Mouse (Mus musculus): ENCODE measurements around the gene Gpa33. TPM values are rescaled to one million over a fixed set of nuclear protein-coding genes. Genes with fewer than 3 reads are reported as not detected.

The Gpa33 gene
- 0.29 TPM for polyA plus RNA-seq (2012; fragmentation: generic; extraction: Trizol)

- no peaks in the 10 kb centered on the region for H3K27me3 ChIP-seq (ENCODE audit: control insufficient read depth, insufficient read depth, insufficient read length)
- TF ChIP-seq POLR2AphosphoS2 (IDR thresholded peaks at IDR 0.05; ENCODE audit: insufficient read length, low read depth) (no peak), MYOD1 (IDR thresholded peaks at IDR 0.05; ENCODE audit: control insufficient read depth in 1 of 3, insufficient read length in 2 of 3, low read depth in 2 of 3) (peak in 1 of 3 experiments; percentile 12)
- no peak within 1 kb of the TSS for H3K4me2 ChIP-seq (ENCODE audit: low read depth)
- no peaks in the 10 kb centered on the region for H3K36me3 ChIP-seq (ENCODE audit: control insufficient read depth, insufficient read depth)
- no peak within 1 kb of the TSS for H3ac ChIP-seq (ENCODE audit: control insufficient read depth, insufficient read length)
- H3K79me2 ChIP-seq (ENCODE audit: control insufficient read depth, insufficient read depth), result peaks cover 19% of the 10 kb centered on the region
- H3K4me3 ChIP-seq, result no peak within 1 kb of the TSS
Measured at GRCm38 (mm10) chr1:166130224-166130860, at the start of gene Gpa33. Gpa33 (plus strand) TSS chr1:166130238.

- H3K27me3 ChIP-seq (ENCODE audit: control insufficient read depth, insufficient read depth, insufficient read length), result no peaks in the 10 kb centered on the region
- no peak overlapping the region for H3K4me3 ChIP-seq
Measured at GRCm38 (mm10) chr1:166088446-166089170, 41.4 kb upstream of the Gpa33 start.

GRCm38 (mm10) chr1:166089337-166089736, 40.7 kb upstream of the Gpa33 start:
- H3K27me3 ChIP-seq (ENCODE audit: control insufficient read depth, insufficient read depth, insufficient read length), result no peaks in the 10 kb centered on the region

More at GRCm38 (mm10) chr1:166088446-166089170, 41.4 kb upstream of the Gpa33 start:
- no peak for TF ChIP-seq POLR2AphosphoS2 (IDR thresholded peaks at IDR 0.05; ENCODE audit: insufficient read length, low read depth)
- TF ChIP-seq E2F4 (IDR thresholded peaks at IDR 0.05; ENCODE audit: insufficient read depth), result no peak
- no peak for TF ChIP-seq USF1 (IDR thresholded peaks at IDR 0.05; ENCODE audit: low read depth)
- TF ChIP-seq CEBPB (IDR thresholded peaks at IDR 0.05; ENCODE audit: insufficient read depth, poor library complexity, severe bottlenecking), result no peak
- TF ChIP-seq MAX (IDR thresholded peaks at IDR 0.05; ENCODE audit: low read depth), result no peak
- no peak for TF ChIP-seq TCF3 (IDR thresholded peaks at IDR 0.05; ENCODE audit: insufficient read length, low read depth)
- no peak for TF ChIP-seq MYOG (IDR thresholded peaks at IDR 0.05; ENCODE audit: control insufficient read depth in 1 of 3, insufficient read depth in 1 of 3, insufficient read length in 2 of 3, low read depth in 2 of 3)
- no peak for TF ChIP-seq TCF12 (IDR thresholded peaks at IDR 0.05; ENCODE audit: insufficient read depth, poor library complexity, severe bottlenecking)
- TF ChIP-seq POLR2A (IDR thresholded peaks at IDR 0.05; ENCODE audit: insufficient read length, low read depth), result no peak
- TF ChIP-seq REST (IDR thresholded peaks at IDR 0.05; ENCODE audit: insufficient read depth, insufficient read length), result no peak
- no peak for TF ChIP-seq MYOD1 (IDR thresholded peaks at IDR 0.05; ENCODE audit: control insufficient read depth in 1 of 3, insufficient read length in 2 of 3, low read depth in 2 of 3)
- TF ChIP-seq SRF (IDR thresholded peaks at IDR 0.05; ENCODE audit: control insufficient read depth, insufficient read length, low read depth), result no peak
- no peaks in the 10 kb centered on the region for H3K79me2 ChIP-seq (ENCODE audit: control insufficient read depth, insufficient read depth)
- no peak overlapping the region for H3ac ChIP-seq (ENCODE audit: control insufficient read depth, insufficient read length)
- no peaks in the 10 kb centered on the region for H3K36me3 ChIP-seq (ENCODE audit: control insufficient read depth, insufficient read depth)
- no peak overlapping the region for H3K4me2 ChIP-seq (ENCODE audit: low read depth)

GRCm38 (mm10) chr1:166089739-166090138, 40.3 kb upstream of the Gpa33 start:
- no peak for TF ChIP-seq POLR2AphosphoS2 (IDR thresholded peaks at IDR 0.05; ENCODE audit: insufficient read length, low read depth)
- no peak for TF ChIP-seq E2F4 (IDR thresholded peaks at IDR 0.05; ENCODE audit: insufficient read depth)
- no peak for TF ChIP-seq CEBPB (IDR thresholded peaks at IDR 0.05; ENCODE audit: insufficient read depth, poor library complexity, severe bottlenecking)
- no peak for TF ChIP-seq USF1 (IDR thresholded peaks at IDR 0.05; ENCODE audit: low read depth)
- peak; percentile 11 for TF ChIP-seq TCF12 (IDR thresholded peaks at IDR 0.05; ENCODE audit: insufficient read depth, poor library complexity, severe bottlenecking)
- TF ChIP-seq MYOD1 (IDR thresholded peaks at IDR 0.05; ENCODE audit: control insufficient read depth in 1 of 3, insufficient read length in 2 of 3, low read depth in 2 of 3), result peak; percentile 63 to 93 (median 90)
- no peak for TF ChIP-seq SRF (IDR thresholded peaks at IDR 0.05; ENCODE audit: control insufficient read depth, insufficient read length, low read depth)
- no peak for TF ChIP-seq REST (IDR thresholded peaks at IDR 0.05; ENCODE audit: insufficient read depth, insufficient read length)
- TF ChIP-seq MYOG (IDR thresholded peaks at IDR 0.05; ENCODE audit: control insufficient read depth in 1 of 3, insufficient read depth in 1 of 3, insufficient read length in 2 of 3, low read depth in 2 of 3), result peak; percentile 46 to 93 (median 65)
- no peak for TF ChIP-seq MAX (IDR thresholded peaks at IDR 0.05; ENCODE audit: low read depth)
- no peak for TF ChIP-seq POLR2A (IDR thresholded peaks at IDR 0.05; ENCODE audit: insufficient read length, low read depth)
- TF ChIP-seq TCF3 (IDR thresholded peaks at IDR 0.05; ENCODE audit: insufficient read length, low read depth), result peak; percentile 15
- H3K4me2 ChIP-seq (ENCODE audit: low read depth), result peak overlapping the region; percentile 37

More at GRCm38 (mm10) chr1:166089337-166089736, 40.7 kb upstream of the Gpa33 start:
- H3K4me2 ChIP-seq (ENCODE audit: low read depth), result peak overlapping the region; percentile 21
- no peak overlapping the region for H3ac ChIP-seq (ENCODE audit: control insufficient read depth, insufficient read length)
- no peaks in the 10 kb centered on the region for H3K36me3 ChIP-seq (ENCODE audit: control insufficient read depth, insufficient read depth)
- no peaks in the 10 kb centered on the region for H3K79me2 ChIP-seq (ENCODE audit: control insufficient read depth, insufficient read depth)
- TF ChIP-seq POLR2A (IDR thresholded peaks at IDR 0.05; ENCODE audit: insufficient read length, low read depth) (no peak), TCF3 (IDR thresholded peaks at IDR 0.05; ENCODE audit: insufficient read length, low read depth) (no peak), SRF (IDR thresholded peaks at IDR 0.05; ENCODE audit: control insufficient read depth, insufficient read length, low read depth) (no peak), REST (IDR thresholded peaks at IDR 0.05; ENCODE audit: insufficient read depth, insufficient read length) (no peak), MYOD1 (IDR thresholded peaks at IDR 0.05; ENCODE audit: control insufficient read depth in 1 of 3, insufficient read length in 2 of 3, low read depth in 2 of 3) (no peak), POLR2AphosphoS2 (IDR thresholded peaks at IDR 0.05; ENCODE audit: insufficient read length, low read depth) (no peak), MAX (IDR thresholded peaks at IDR 0.05; ENCODE audit: low read depth) (no peak), E2F4 (IDR thresholded peaks at IDR 0.05; ENCODE audit: insufficient read depth) (no peak)
- H3K4me3 ChIP-seq, result no peak overlapping the region

More at GRCm38 (mm10) chr1:166089739-166090138, 40.3 kb upstream of the Gpa33 start:
- no peaks in the 10 kb centered on the region for H3K36me3 ChIP-seq (ENCODE audit: control insufficient read depth, insufficient read depth)
- H3K4me3 ChIP-seq, result no peak overlapping the region
- no peaks in the 10 kb centered on the region for H3K79me2 ChIP-seq (ENCODE audit: control insufficient read depth, insufficient read depth)
- no peaks in the 10 kb centered on the region for H3K27me3 ChIP-seq (ENCODE audit: control insufficient read depth, insufficient read depth, insufficient read length)
- no peak overlapping the region for H3ac ChIP-seq (ENCODE audit: control insufficient read depth, insufficient read length)

All from myocyte (in vitro differentiated cells).